Mouse (Mus musculus) left cerebral cortex, postnatal 25 days (tissue): ENCODE measurements around the gene Eif3c. TPM values are rescaled to one million over a fixed set of nuclear protein-coding genes. Genes with fewer than 3 reads are reported as not detected.

Experiments
- DNase-seq, 2 experiments: peaks; one replicate each; pipeline ENCODE4 v3.0.0; 2022; ENCODE audit warnings: low spot score in 2 of 2, mixed read lengths in 1 of 2
- intact Hi-C: fragments of 180-260 bp; cut with DNase I; formaldehyde crosslinking; loops from one replicate; pipeline ENCODE4 v1.15.1; 2025
- microRNA-seq, 2 experiments: library from miRNA; unstranded; fragments of <30 nt; microRNA quantifications; one replicate each; pipeline ENCODE4 v1.2.0; 2022
- total RNA-seq, 2 experiments: library from RNA; stranded (reverse); gene quantifications; 2 replicates each; pipeline ENCODE4 v1.2.3; 2021

Eif3c gene
- total RNA-seq, 2 experiments from 2014 or later: 176 to 188 TPM

GRCm38 (mm10) chr7:126502023-126502741 is 64.0 kb downstream of the Eif3c start:
- peak; percentile 94 to 96 for DNase-seq
- intact Hi-C loops: loop anchor here (1.0 to 5.0 kb wide), 2 partner anchors 15 to 295 kb away; partner anchors contain the start of genes Fam57b and Tufm

DNA sequence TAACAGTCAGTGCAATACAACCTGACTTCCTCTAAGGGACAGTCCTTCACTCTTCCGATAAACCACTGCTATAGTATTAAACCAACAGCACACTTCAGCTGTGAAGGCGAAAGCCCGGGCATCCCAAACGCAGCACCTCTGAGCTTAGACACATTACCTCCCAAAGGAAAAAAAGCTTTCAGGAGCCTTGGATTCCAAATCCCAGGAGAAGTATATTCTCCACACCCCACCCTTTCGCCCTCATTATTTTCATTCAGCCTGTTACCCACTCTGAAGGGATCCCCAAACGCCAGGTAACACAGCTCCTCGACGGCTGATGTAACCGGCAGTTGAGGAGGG is 64.6 kb downstream of the Eif3c start:
- no peak for DNase-seq
- intact Hi-C loops: loop anchor here (1.0 to 5.0 kb wide), 2 partner anchors 14 to 296 kb away; partner anchors contain the start of genes Fam57b and Tufm

- intact Hi-C loops: loop anchor here (5.0 kb wide), 1 partner anchor 48 kb away; no protein-coding TSS in a partner anchor
- DNase-seq: no peak
Measured at GRCm38 (mm10) chr7:126499416-126499815, 66.8 kb downstream of the Eif3c start.

DNA sequence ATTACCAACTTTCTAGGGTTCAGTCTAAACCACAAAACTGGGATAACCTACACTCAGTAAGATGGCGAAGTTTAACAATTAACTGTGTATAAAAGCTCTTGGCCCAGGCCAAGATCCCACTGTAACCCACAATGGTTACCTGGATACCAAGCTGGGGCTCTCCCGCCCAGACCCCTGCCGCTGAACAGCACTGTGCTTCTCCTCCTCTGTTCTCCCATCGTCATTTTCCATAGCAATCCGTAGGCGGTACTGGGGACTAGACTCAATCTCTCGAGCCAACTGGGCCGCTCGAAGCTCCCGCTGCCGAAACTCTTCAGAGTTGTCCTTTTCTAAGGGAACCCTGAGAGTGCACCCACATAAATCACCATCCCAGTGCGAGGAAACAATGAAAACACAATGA is 68.2 kb downstream of the Eif3c start:
- DNase-seq: no peak
- intact Hi-C loops: loop anchor here (5.0 kb wide), 1 partner anchor 49 kb away; no protein-coding TSS in a partner anchor

- intact Hi-C loops: loop anchor here (5.0 kb wide), 1 partner anchor 51 kb away; no protein-coding TSS in a partner anchor
- no peak for DNase-seq
Measured at GRCm38 (mm10) chr7:126496475-126496874, 69.7 kb downstream of the Eif3c start.

Small RNA genes within 50 kb of the gene (microRNA-seq; reads per million reads assigned to microRNA genes)
- 12.1 to 14.1 reads per million in 2 experiments for gene Mir7059

Other genes starting within 250 kb of the Eif3c start
- gene Lat, start 196.8 kb downstream of the Eif3c start, total RNA-seq: under 1 TPM; 0.64 to 0.76 TPM
- gene Spns1, start 189.0 kb downstream of the Eif3c start, total RNA-seq: 10 to 100 TPM; 87.9 to 97.7 TPM
- 1 to 10 TPM; 5.4 to 6.5 TPM for gene Nfatc2ip, start 169.7 kb downstream of the Eif3c start, total RNA-seq
- gene Cd19, start 151.5 kb downstream of the Eif3c start, total RNA-seq: not detected
- gene Rabep2, start 137.7 kb downstream of the Eif3c start, total RNA-seq: 10 to 100 TPM; 10.8 to 14.4 TPM
- gene Atp2a1, start 103.3 kb downstream of the Eif3c start, total RNA-seq: under 1 TPM; 0.32 to 0.39 TPM
- gene Sh2b1, start 91.0 kb downstream of the Eif3c start, total RNA-seq: 10 to 100 TPM; 74.1 to 78.9 TPM
- gene Tufm, start 79.0 kb downstream of the Eif3c start, total RNA-seq: 10 to 100 TPM; 76.3 to 92.6 TPM
- gene Atxn2l, start 63.0 kb downstream of the Eif3c start, total RNA-seq: 100 to 1,000 TPM; 114 TPM
- gene Apobr, start 18.5 kb upstream of the Eif3c start, total RNA-seq: under 1 TPM; 0.39 to 0.53 TPM
- gene Cln3, start 19.4 kb upstream of the Eif3c start, total RNA-seq: 10 to 100 TPM; 21.3 to 35.1 TPM
- gene Il27, start 28.5 kb upstream of the Eif3c start, total RNA-seq: not detected
- 10 to 100 TPM; 15.7 to 22.1 TPM for gene Nupr1, start 64.5 kb upstream of the Eif3c start, total RNA-seq
- 10 to 100 TPM; 31.1 to 35.4 TPM for gene Sgf29, start 82.9 kb upstream of the Eif3c start, total RNA-seq
- gene Sult1a1, start 110.0 kb upstream of the Eif3c start, total RNA-seq: 10 to 100 TPM; 11.7 to 19.3 TPM
- gene Bola2, start 129.0 kb upstream of the Eif3c start, total RNA-seq: 100 to 1,000 TPM in 1 of 2 experiments, 10 to 100 TPM in 1; 92.0 to 102 TPM
- 10 to 100 TPM; 14.4 to 17.0 TPM for gene Slx1b, start 129.4 kb upstream of the Eif3c start, total RNA-seq
- 100 to 1,000 TPM; 163 to 167 TPM for gene Coro1a, start 141.4 kb upstream of the Eif3c start, total RNA-seq
- gene Mapk3, start 193.2 kb upstream of the Eif3c start, total RNA-seq: 100 to 1,000 TPM; 148 to 165 TPM
- gene Gdpd3, start 199.9 kb upstream of the Eif3c start, total RNA-seq: 1 to 10 TPM; 1.8 to 2.1 TPM
- 100 to 1,000 TPM; 311 to 316 TPM for gene Ypel3, start 210.5 kb upstream of the Eif3c start, total RNA-seq
- gene Tbx6, start 215.1 kb upstream of the Eif3c start, total RNA-seq: under 1 TPM in 1 of 2 experiments, not detected in 1; 0.87 TPM
- gene Ppp4c, start 226.1 kb upstream of the Eif3c start, total RNA-seq: 10 to 100 TPM; 48.1 to 51.3 TPM
- 10 to 100 TPM; 84.6 to 91.9 TPM for gene Fam57b, start 231.3 kb upstream of the Eif3c start, total RNA-seq